Mouse (Mus musculus) heart, embryonic 15.5 days (tissue): ENCODE data around the gene Ccdc38. TPM values are rescaled to one million over a fixed set of nuclear protein-coding genes. Genes with fewer than 3 reads are reported as not detected.
A peak's percentile ranks its signal among the peaks of the same experiment; 100 is the strongest.

Experiments used
- ATAC-seq: fragments of 200-750 bp; cut with Nextera tagmentation; replicated peaks from 2 replicates; pipeline ENCODE4 v1.8.0; 2017; ENCODE audit warnings: low read depth, moderate TSS enrichment; ENCODE audit not compliant: insufficient number of reproducible peaks, insufficient read depth, low FRiP score
- H3K27ac ChIP-seq: fragments of 300-500 bp; sonication (generic); 2 replicates; pipeline ENCODE4 v1.5.1; 2015; ENCODE audit warnings: mild to moderate bottlenecking, inconsistent platforms
- H3K27me3 ChIP-seq: fragments of 300-500 bp; sonication (generic); 2 replicates; pipeline ENCODE4 v1.6.1; 2015; ENCODE audit warnings: inconsistent platforms
- H3K36me3 ChIP-seq: fragments of 300-500 bp; sonication (generic); 2 replicates; pipeline ENCODE4 v1.6.1; 2015; ENCODE audit warnings: mild to moderate bottlenecking, inconsistent platforms
- H3K4me1 ChIP-seq: fragments of 300-500 bp; sonication (generic); replicated peaks from 2 replicates; pipeline ENCODE4 v1.6.1; 2015; ENCODE audit warnings: inconsistent platforms
- H3K4me2 ChIP-seq: fragments of 300-500 bp; sonication (generic); 2 replicates; pipeline ENCODE4 v1.6.1; 2015; ENCODE audit warnings: inconsistent platforms, mild to moderate bottlenecking, moderate library complexity
- H3K4me3 ChIP-seq: fragments of 300-500 bp; sonication (generic); 2 replicates; pipeline ENCODE4 v1.5.1; 2015; ENCODE audit warnings: mild to moderate bottlenecking, inconsistent platforms
- H3K9ac ChIP-seq: fragments of 300-500 bp; sonication (generic); 2 replicates; pipeline ENCODE4 v1.6.1; 2015; ENCODE audit warnings: mild to moderate bottlenecking, inconsistent platforms
- H3K9me3 ChIP-seq: fragments of 300-500 bp; sonication (generic); replicated peaks from 2 replicates; pipeline ENCODE4 v1.6.1; 2016; ENCODE audit warnings: inconsistent platforms
- WGBS: fragments of 180-500 bp; shearing (Covaris S2); methylation state at CpG from one replicate; pipeline ENCODE4 v1.1.7; 2015; ENCODE audit warnings: mixed read lengths; 5-methylcytosine and 5-hydroxymethylcytosine counted together
- polyA plus RNA-seq: library from polyadenylated mRNA; unstranded; fragments of >200 nt; fragmentation: Nextera tagmentation; extraction: Ambion mirVana; gene quantifications from 2 replicates; pipeline ENCODE4 v1.2.1, GENCODE M21; 2015

Gene Ccdc38
- polyA plus RNA-seq, 1 experiment from 2014 or later: 0.10 TPM

DNA sequence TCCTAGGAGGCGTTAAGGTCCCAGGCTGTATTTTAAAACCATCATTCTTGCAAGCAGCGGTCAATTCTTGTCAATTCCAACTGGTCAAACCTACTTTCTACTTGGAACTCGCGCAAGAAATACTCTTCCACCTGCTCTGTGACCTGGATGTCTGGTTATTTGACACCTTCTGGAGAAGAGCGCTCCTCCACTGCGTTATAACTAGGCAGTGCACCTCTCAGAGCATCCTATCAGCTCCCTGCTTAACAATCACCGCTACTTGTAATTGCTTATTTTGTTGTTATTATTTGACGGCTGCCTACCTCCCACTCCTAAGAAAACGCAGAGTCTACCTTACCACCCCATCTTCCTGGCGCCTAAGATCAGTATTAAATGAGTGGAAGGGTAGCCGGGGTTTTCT lies 48.4 kb downstream of the Ccdc38 start:
- H3K4me2 ChIP-seq: peak overlapping the region; percentile 75
- peak overlapping the region; percentile 73 for H3K9ac ChIP-seq
- no peaks in the 10 kb centered on the region for H3K9me3 ChIP-seq
- H3K27ac ChIP-seq: peak overlapping the region; percentile 71
- H3K27me3 ChIP-seq: no peaks in the 10 kb centered on the region
- peak overlapping the region; percentile 85 for H3K4me3 ChIP-seq
- peaks cover 20% of the 10 kb centered on the region; the same call in 1 of the 2 replicates for H3K36me3 ChIP-seq
- peaks cover 16% of the 10 kb centered on the region for H3K4me1 ChIP-seq
- no peak for ATAC-seq
- WGBS: 1% methylated on average over 11 of the region's 11 CpGs

DNA sequence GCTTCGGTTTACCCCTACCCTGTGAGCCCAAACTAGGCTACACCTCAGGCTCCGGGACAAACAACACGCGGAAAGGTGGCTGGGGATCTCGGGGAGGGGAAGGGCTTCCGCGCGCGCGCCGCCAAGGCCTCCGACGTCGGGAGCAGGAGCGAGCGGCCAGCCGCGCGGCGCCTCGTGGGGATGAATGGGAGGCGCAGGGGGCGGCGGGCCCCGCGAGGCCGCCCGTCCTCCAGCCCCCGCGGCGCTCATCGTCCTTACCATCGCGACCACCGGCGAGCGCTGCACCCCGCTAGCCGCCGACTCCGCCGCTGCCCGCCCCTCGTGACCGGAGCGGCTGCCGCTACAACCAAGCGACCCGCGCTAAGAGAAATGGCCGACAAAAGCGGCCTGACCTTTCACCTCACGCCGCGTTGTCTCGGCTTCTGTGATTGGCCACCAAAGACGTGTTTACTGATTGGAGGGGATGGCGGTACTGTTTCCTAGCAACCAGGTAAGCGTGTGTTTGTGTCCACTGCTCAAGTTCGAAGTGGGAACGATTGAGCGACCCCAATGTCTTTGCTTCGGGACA lies 48.9 kb downstream of the Ccdc38 start, which contains the start of gene Snrpf:
Gene Snrpf (minus strand): TSS at position 426 of the 568 bp plus-strand sequence.
- Histone ChIP-seq H3K4me1 (peaks cover 20% of the 10 kb centered on the region), H3K27me3 (no peaks in the 10 kb centered on the region), H3K4me2 (peak within 1 kb of the TSS; percentile 75), H3K36me3 (peaks cover 18% of the 10 kb centered on the region; the same call in 1 of the 2 replicates), H3K4me3 (peak within 1 kb of the TSS; percentile 85), H3K27ac (peak within 1 kb of the TSS; percentile 71), H3K9ac (peak within 1 kb of the TSS; percentile 73), H3K9me3 (no peaks in the 10 kb centered on the region)
- under 1% methylated on average over 63 of the region's 63 CpGs for WGBS
- peak; percentile 88 for ATAC-seq

GRCm38 (mm10) chr10:93592456-93592855 lies 52.0 kb downstream of the Ccdc38 start:
- Histone ChIP-seq H3K27me3 (peaks cover 11% of the 10 kb centered on the region; the same call in 1 of the 2 replicates), H3K36me3 (peaks cover 2% of the 10 kb centered on the region; the same call in 1 of the 2 replicates), H3K27ac (no peak overlapping the region), H3K4me3 (no peak overlapping the region), H3K4me1 (peaks cover 23% of the 10 kb centered on the region), H3K9ac (no peak overlapping the region), H3K9me3 (no peaks in the 10 kb centered on the region), H3K4me2 (no peak overlapping the region)
- ATAC-seq: no peak
- WGBS: 57% methylated on average over 12 of the region's 12 CpGs

- Histone ChIP-seq H3K4me3 (peak overlapping the region; percentile 48), H3K9me3 (no peaks in the 10 kb centered on the region), H3K9ac (0 out of 2 replicates have a peak overlapping the region, but pooled peaks have one; percentile 12), H3K27me3 (peaks cover 11% of the 10 kb centered on the region; the same call in 1 of the 2 replicates), H3K27ac (no peak overlapping the region), H3K36me3 (no peaks in the 10 kb centered on the region), H3K4me2 (peak overlapping the region; percentile 77), H3K4me1 (peaks cover 10% of the 10 kb centered on the region; the same call in 1 of the 2 replicates)
- ATAC-seq: no peak
- 3% methylated on average over 22 of the region's 22 CpGs for WGBS
These were observed 53.6 kb downstream of the Ccdc38 start for GRCm38 (mm10) chr10:93594022-93594482.

DNA sequence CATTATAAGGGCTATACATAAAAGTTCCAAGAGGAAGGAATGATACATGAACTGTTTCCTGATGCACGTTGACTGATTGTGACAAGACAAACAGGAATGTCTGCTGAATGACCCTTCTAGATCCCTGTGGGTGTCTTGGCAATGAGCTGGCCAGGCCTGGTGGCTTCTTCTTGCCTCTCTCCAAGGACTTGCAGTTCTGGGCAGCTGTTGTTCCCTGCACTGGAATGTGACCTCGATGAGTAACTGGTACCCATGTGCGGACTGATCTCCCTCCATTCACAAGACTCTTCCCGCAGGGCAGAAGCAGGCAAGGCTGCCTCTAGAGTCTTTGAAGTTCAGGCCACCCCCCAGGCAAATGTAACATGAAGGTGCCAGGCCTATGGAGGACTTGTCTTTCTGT lies 55.4 kb downstream of the Ccdc38 start:
- Histone ChIP-seq H3K4me1 (peaks cover 6% of the 10 kb centered on the region; the same call in 1 of the 2 replicates), H3K4me2 (no peak overlapping the region), H3K27ac (no peak overlapping the region), H3K9me3 (no peaks in the 10 kb centered on the region), H3K27me3 (peaks cover 11% of the 10 kb centered on the region; the same call in 1 of the 2 replicates), H3K9ac (no peak overlapping the region), H3K4me3 (no peak overlapping the region), H3K36me3 (no peaks in the 10 kb centered on the region)
- WGBS: 57% methylated on average over 4 of the region's 4 CpGs
- ATAC-seq: no peak

- no peak overlapping the region for H3K9ac ChIP-seq
- ATAC-seq: no peak
- H3K27ac ChIP-seq: no peak overlapping the region
- no peaks in the 10 kb centered on the region for H3K9me3 ChIP-seq
- no peaks in the 10 kb centered on the region for H3K36me3 ChIP-seq
- peaks cover 11% of the 10 kb centered on the region; the same call in 1 of the 2 replicates for H3K27me3 ChIP-seq
- H3K4me1 ChIP-seq: peaks cover 6% of the 10 kb centered on the region; the same call in 1 of the 2 replicates
- no peak overlapping the region for H3K4me3 ChIP-seq
- 67% methylated on average over 3 of the region's 3 CpGs for WGBS
- no peak overlapping the region for H3K4me2 ChIP-seq
These were observed 56.2 kb downstream of the Ccdc38 start for GRCm38 (mm10) chr10:93596641-93597040.

DNA sequence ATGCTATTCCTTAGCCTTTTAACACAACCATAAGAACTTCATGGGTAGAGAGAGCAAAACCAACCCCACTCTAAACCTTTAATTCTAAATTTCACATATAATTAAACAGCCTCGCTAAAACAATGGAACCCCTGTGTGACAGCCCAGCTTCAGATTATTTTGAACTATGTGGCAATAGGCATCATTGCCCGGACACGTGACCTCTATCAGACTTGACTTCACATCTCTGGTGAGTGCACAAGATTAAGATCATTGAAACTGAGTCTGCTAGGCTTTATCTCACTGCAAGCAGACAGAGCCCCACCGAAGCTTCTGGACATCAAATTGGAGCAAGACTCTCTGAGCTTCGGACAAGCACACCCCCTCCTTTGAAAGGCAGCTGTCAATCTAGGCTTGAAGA lies 61.9 kb downstream of the Ccdc38 start:
- no peak overlapping the region for H3K4me2 ChIP-seq
- H3K36me3 ChIP-seq: no peaks in the 10 kb centered on the region
- H3K27ac ChIP-seq: no peak overlapping the region
- no peak overlapping the region for H3K4me3 ChIP-seq
- 71% methylated on average over 5 of the region's 5 CpGs for WGBS
- H3K9me3 ChIP-seq: no peaks in the 10 kb centered on the region
- H3K9ac ChIP-seq: no peak overlapping the region
- no peaks in the 10 kb centered on the region for H3K4me1 ChIP-seq
- H3K27me3 ChIP-seq: no peaks in the 10 kb centered on the region
- ATAC-seq: no peak

DNA sequence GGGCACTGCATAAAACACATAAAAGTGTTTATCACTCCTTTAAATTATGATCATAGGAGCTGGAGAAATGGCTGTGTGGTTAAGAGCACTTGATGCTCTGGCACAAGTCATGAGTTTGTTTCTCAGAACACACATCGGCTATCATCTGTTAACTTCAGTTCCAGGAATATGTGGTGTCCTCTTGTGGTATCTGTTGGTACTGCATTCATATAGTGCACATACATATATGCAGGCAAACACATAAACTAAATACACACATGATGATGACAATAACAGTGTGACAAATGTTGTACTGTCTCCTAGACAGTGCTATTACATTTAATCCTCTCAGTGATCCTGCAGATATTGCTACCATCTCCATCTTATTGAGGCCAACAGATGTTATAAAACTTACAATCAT lies 62.8 kb downstream of the Ccdc38 start:
- no peak overlapping the region for H3K27ac ChIP-seq
- no peak overlapping the region for H3K4me2 ChIP-seq

DNA sequence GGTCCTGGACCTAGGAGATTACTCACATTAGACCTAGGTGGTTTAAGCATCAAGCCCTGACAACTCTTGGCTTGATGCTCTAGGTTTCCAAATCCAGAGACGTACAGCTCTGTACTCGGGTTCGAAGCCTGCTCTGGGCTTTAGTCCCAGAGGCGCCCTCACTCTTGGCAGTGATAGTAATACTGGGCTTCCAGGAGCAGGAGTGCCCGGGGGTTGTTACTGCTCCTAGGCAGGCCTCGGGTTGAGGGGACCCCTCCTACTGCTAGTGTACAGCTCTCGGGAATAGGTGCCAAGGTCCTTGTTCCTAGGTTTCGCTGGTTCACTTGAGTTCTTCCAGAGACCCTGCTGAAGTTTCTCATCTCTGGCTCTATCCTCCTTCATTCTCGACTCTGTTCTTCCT lies 65.9 kb downstream of the Ccdc38 start:
- no peak overlapping the region for H3K4me2 ChIP-seq
- H3K9me3 ChIP-seq: no peaks in the 10 kb centered on the region
- WGBS: 82% methylated on average over 9 of the region's 9 CpGs
- H3K36me3 ChIP-seq: no peaks in the 10 kb centered on the region
- no peaks in the 10 kb centered on the region for H3K27me3 ChIP-seq
- H3K9ac ChIP-seq: no peak overlapping the region
- no peak overlapping the region for H3K4me3 ChIP-seq
- H3K4me1 ChIP-seq: no peaks in the 10 kb centered on the region
- no peak for ATAC-seq
- no peak overlapping the region for H3K27ac ChIP-seq

More for the DNA sequence above, 62.8 kb downstream of the Ccdc38 start:
- Histone ChIP-seq H3K36me3 (no peaks in the 10 kb centered on the region), H3K9ac (no peak overlapping the region), H3K27me3 (no peaks in the 10 kb centered on the region), H3K9me3 (no peaks in the 10 kb centered on the region), H3K4me1 (no peaks in the 10 kb centered on the region), H3K4me3 (no peak overlapping the region)
- 94% methylated on average over 1 of the region's 1 CpGs for WGBS
- no peak for ATAC-seq

- no peaks in the 10 kb centered on the region for H3K9me3 ChIP-seq
- no peak overlapping the region for H3K9ac ChIP-seq
- H3K4me2 ChIP-seq: no peak overlapping the region
- no peak overlapping the region for H3K27ac ChIP-seq
- H3K4me1 ChIP-seq: no peaks in the 10 kb centered on the region
- H3K36me3 ChIP-seq: no peaks in the 10 kb centered on the region
- 66% methylated on average over 9 of the region's 9 CpGs for WGBS
- H3K4me3 ChIP-seq: no peak overlapping the region
- ATAC-seq: no peak
- H3K27me3 ChIP-seq: no peaks in the 10 kb centered on the region
These were observed 67.6 kb downstream of the Ccdc38 start for GRCm38 (mm10) chr10:93608051-93608450.

DNA sequence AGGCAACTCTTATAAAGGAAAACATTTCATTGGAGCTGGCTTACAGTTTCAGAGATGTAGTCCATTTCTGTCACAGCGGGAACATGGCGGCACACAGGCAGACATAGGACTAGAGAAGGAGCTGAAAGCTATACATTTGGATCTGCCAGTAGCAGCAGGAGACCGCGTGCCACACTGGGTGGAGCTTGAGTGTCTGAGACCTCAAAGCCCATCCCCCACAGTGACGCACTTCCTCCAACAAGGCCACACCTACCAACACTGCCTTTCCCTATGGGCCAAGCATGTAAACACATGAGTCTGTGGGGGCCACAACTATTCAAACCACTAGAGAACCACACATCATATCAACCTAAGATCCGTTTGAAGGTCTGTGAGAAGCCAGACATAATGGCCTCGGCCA lies 68.8 kb downstream of the Ccdc38 start:
- Histone ChIP-seq H3K4me3 (no peak overlapping the region), H3K4me1 (no peaks in the 10 kb centered on the region), H3K27ac (no peak overlapping the region), H3K4me2 (no peak overlapping the region), H3K27me3 (no peaks in the 10 kb centered on the region), H3K9ac (no peak overlapping the region), H3K36me3 (no peaks in the 10 kb centered on the region), H3K9me3 (no peaks in the 10 kb centered on the region)
- ATAC-seq: no peak
- WGBS: 92% methylated on average over 7 of the region's 7 CpGs

DNA sequence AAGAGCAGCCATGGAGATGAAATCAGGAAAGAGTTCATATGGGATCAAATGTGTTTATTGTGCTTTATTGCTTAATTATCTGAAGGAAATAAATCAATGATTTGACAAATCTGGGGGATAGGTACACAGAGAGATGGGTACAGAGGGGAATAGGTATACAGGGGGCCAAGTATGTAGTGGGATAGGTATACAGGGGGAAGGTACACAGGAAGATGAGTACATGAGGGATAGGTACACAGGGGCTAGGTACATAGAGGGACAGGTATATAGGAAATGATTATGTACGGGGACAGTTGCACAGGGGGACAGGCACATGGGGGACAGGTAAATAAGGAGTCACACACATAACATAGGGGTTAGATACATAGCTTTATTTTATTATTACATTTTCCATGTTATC lies 70.5 kb downstream of the Ccdc38 start:
- no peak for ATAC-seq
- H3K4me1 ChIP-seq: no peaks in the 10 kb centered on the region
- H3K9me3 ChIP-seq: no peaks in the 10 kb centered on the region
- H3K27me3 ChIP-seq: no peaks in the 10 kb centered on the region
- H3K36me3 ChIP-seq: no peaks in the 10 kb centered on the region
- no peak overlapping the region for H3K27ac ChIP-seq
- no peak overlapping the region for H3K4me3 ChIP-seq
- no peak overlapping the region for H3K4me2 ChIP-seq
- 96% methylated on average over 1 of the region's 1 CpGs for WGBS
- no peak overlapping the region for H3K9ac ChIP-seq
